Mouse (Mus musculus) kidney, postnatal 25 days (tissue): ENCODE data around the gene Rfx2.

Experiments used
- DNase-seq, 2 experiments: peaks; one replicate each; pipeline ENCODE4 v3.0.0; 2021; ENCODE audit warnings: mixed read lengths in 2 of 2

The Rfx2 gene

DNA sequence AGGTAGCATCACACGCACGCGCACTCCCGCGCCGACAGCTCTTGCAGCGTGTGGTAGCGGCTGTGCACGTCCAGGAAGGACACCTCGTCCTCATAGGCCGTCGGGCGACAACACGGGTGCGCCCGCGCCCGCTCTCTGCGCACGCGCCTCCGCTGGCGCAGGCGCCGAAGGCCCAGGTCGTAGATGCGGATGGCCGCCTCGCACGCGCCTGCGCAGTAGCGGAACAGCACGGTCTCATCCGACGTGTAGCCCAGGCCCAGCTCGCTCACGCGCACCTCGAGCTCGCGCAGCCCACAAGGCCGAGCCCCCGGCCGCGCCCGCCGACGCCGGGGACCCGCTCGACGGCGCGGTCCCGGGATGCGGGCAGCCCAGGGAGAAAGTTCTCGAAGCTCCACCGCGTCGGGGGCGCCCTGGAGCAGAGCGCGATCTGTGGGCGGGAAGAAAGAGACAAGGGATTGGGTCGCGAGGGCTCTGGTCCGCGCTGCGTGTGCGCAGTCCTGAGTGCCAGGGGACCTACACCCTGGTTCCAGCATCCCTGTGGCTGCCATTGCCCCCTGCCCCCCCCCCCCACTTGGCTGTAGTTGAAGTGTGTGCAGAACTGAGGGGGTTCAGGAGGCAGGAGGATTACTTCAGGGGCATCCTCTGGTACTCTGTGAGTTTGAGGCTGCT, 79.3 kb downstream of the Rfx2 start:
- peak; percentile 40 to 81 for DNase-seq

DNA sequence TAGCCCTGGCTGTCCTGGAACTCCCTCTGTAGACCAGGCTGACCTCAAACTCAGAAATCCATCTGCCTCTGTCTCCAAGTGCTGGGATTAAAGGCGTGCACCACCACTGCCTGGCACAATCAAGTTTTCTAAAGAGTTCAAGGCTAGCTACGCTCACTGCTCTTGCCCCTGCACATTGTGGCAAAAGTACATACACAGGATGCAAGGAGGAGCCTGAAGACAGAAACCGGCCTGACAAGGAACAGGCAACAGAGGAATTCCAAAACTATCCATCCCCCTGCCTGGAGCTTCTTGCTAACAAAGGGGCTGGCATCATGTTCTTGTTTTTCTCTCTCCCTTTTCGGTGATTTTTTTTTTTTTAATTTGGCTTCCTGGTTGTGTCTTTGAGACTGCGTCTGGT, 86.6 kb downstream of the Rfx2 start:
- no peak for DNase-seq

DNA sequence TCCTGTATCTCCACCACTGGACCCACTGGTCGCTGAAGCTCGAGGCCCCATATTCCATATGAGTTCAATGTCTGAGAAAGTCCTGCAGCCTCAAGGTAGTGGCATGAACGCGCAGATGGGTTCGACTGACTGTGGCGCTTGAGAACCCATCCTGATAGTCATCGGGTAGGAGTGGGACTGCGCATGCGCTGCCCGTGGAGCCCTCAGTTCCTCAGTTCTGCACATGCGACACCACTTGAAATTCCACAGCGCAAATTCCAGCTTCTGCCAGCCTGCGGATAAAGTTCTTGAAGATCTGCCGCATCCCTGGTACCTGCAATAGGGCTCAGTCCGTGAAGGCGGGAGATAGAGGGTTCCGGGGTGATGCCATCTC, 90.0 kb downstream of the Rfx2 start:
- no peak for DNase-seq

DNA sequence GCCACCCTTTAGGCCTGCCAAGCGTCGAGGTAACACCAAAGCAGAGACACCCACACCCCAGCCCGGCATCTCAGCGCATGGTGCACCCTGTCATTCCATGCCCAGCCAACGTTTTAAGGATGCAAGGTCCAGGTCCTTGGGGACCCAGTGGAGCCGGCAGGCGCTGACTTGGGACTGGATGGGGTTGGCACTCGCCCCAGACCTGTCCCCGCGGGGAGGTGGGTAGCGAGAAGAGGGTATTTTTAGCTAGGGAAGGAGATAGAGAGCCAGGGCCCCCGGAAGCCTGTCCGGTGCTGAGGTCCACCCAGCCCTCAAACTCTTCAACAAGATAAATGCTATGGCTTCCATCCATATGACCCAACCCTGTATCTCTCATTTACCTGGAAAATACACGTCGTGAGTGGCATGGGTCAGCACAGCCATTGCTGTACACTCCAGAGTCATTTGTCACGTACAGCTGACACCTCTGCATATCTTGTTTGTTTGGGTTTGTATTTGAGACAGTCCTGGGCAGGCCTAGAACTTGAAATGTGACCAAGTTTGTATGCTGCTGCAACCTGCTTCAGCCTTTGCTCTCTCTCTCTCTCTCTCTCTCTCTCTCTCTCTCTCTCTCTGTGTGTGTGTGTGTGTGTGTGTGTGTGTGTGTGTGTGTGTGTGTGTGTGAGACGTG, 90.6 kb downstream of the Rfx2 start:
- no peak for DNase-seq

DNA sequence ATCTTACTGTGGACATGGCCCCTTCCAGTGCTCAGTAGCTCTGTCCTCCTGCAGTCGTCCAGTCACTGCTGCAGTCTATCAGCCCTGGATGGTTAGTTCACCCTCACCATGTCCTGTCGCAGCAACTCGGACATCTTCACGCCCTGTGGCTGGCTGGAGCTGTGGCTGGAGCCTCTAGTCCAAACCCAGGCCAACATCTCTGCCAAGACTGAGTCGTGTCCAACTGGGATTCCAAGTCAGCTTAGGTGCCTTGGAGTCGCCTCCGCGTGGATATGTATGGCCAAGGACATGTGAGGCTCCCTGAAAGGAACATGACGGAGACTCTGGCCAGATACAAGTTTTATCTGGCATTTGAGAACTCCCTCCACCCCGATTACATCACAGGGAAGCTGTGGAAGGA, 92.6 kb downstream of the Rfx2 start:
- no peak for DNase-seq

DNA sequence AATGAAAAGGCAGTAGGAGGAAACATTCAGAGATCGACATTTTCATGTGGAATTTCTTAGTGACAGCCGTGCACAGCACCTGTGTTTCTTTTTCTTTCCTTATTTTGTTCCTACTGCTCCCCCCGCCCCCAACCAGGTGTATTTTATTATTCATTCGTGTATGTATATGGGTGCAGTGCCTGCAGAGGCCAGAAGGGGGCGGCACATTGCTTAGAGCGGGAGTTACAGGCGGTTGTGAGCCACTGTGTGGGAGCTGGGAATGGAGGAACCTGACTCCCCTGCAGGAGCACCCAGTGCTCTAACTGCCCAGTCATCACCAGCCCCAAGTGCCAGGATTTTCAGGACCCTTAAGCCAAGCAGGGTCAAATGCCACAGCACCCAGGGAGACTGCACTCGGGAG, 94.3 kb downstream of the Rfx2 start:
- DNase-seq: no peak

DNA sequence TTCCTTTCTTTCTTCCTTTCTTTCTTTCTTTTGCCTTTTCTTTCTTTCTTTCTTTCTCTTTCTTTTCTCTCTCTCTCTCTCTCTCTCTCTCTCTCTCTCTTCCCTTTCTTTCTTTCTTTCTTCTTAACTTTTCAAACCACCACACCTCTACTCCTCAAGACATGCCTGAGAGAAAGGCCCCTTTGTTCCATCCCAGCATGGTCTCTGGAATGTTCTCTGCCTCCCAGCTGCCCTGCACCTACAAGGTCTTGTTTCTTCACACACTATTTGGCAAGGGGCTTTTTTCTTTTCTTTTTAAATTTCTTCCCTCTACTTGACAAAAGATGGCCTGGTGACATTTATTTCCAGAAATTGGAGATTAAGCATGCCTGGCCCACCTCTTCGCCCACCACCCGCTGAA, 101.2 kb downstream of the Rfx2 start:
- no peak for DNase-seq

DNA sequence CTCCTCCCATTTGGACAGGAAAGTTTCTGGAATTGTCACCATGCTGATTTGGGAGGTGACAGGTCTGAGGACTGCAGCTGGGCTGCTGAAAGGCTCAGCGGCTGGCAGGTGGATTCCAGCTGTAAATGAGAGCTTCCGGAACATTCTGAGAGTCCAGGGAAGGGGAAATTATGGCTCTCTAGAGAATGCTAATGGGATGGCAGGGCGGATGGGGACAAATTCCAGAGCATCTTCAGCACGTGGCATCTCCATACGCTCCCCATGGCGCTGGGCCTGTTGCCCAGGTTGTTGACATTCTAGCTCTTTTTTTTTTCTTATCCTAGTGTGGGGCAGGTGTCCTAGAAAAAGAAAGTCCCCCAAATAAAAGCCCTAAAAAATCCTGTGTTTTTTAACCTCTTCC, 101.7 kb downstream of the Rfx2 start:
- peak; percentile 21 to 69 for DNase-seq

DNA sequence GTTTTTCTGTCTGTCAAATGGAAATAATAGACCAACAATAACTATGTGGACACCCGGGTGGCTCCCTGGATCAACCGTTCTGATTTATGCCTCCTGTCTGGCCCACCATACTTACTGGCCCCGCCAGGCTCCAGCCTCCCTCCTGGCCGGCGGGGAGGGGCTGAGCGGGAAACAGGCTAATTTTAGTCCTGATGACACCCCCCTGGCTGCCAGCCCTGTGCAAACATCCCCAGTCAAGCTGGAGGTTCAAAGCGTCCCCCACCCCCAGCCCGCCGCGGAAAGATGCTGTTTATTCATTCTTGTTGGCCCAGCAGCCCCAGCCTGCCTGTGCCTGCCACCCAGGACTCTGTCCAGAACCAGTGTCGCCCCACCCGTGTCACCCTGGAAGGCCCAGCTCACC, 102.7 kb downstream of the Rfx2 start:
- peak in 1 of 2 experiments; percentile 56 for DNase-seq

DNA sequence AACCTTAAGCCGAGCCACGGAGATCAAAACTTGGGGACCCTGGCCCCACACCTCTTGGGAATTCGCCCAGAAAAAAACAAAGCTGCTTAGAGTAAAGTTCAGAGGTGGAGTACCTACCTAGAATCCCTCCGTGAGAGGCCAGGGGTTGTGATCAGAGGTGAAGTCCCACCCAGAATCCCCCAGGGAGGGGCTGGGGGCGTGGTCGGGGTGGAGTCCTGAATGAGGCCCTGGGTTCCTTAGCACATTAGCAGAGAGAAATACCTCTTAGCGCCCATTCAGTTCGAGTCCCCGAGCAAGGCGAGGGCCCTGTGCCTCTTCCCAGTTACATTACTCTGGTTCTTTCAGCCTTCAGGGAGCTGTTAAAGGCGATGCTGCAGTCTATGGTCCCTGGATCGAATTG, 103.2 kb downstream of the Rfx2 start:
- DNase-seq: no peak

DNA sequence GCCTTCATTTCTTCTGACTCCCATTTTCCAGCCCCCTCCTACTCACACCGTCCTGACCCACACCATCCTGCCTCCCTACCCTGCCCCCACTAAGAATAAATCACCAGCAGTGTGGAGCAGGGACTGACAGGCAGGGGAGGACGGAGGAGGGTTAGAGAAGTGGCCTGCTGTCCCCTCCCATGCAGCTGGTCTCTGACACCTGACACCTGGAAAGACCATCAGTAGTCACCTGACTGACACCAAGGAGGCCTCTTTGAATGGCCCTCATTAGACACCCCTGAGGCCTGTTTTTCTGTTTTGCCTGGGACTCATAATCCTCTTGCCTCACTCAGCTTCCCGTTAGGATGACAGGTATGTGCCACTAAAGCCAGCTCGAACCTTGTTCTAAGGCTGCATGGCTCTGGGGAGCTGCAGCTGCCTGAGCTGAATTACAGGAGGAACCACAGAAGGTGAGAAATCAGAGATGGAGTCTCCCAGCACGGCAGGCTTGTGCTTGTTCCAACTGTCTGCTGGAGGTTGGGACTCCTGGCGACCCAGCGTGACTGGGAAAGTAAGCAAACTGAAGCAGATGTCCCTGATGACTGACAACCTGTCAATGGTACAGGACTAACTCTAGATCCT, 103.7 kb downstream of the Rfx2 start:
- no peak for DNase-seq
